Mouse (Mus musculus): Measurements from ENCODE around the gene Tns1. TPM values are rescaled to one million over a fixed set of nuclear protein-coding genes. Genes with fewer than 3 reads are reported as not detected.

The Tns1 gene
- polyA plus RNA-seq, 1 experiment from 2014 or later, result 23.1 TPM

DNA sequence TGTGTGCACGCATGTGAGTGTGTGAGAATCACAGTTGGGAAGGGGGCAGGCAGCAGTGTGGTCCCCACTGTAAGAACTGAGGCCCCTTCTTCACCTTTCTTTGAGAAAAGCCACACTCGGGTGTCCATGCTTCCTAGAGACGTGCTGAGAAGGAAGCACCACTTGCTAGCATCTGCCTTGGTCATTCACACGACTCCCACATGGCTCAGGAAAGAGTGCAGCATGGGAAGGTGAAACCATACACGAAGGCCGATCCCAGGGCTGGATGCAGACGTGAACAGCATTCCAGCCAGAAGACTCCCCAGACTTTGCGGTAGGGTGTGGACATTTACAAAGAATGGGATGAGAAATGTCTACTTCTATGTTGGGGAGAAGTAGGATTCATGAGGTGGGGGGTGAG, 212.3 kb downstream of the Tns1 start:
- Histone ChIP-seq H3K27me3 (replicated peaks) (no peaks in the 10 kb centered on the region), H3K36me3 (0 out of 2 replicates have a peak, but pooled peaks cover 6% of the 10 kb centered on the region), H3K9me3 (no peaks in the 10 kb centered on the region), H3K4me3 (replicated peaks) (no peak overlapping the region), H3K27ac (no peak overlapping the region), H3K9ac (no peak overlapping the region), H3K4me1 (replicated peaks) (peaks cover 12% of the 10 kb centered on the region; the same call in 1 of the 2 replicates), H3K4me2 (replicated peaks) (no peak overlapping the region)
- WGBS, result 77% methylated on average over 8 of the region's 8 CpGs
- ATAC-seq, result no peak

DNA sequence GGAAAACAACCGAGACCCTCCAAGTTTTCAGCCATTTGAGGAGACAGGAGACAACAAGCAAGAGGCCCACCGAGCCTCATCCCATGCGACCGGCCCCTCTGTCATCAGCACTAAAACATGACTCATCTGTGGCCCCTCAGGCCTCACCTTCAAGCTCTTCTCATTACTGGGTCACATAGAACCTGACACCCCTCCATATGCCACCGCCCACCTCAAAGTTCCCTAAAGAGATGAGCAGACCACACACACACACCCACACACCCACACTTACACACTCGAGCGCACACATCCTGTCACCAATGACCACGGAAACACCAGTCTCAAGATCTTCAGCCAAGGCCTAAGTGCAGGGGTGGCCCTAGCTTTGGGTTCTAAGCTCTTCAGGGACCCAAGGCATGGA, 213.5 kb downstream of the Tns1 start:
- Histone ChIP-seq H3K4me3 (replicated peaks) (no peak overlapping the region), H3K9me3 (no peaks in the 10 kb centered on the region), H3K9ac (no peak overlapping the region), H3K4me2 (replicated peaks) (no peak overlapping the region), H3K27ac (no peak overlapping the region), H3K36me3 (0 out of 2 replicates have a peak, but pooled peaks cover 3% of the 10 kb centered on the region), H3K4me1 (replicated peaks) (peaks cover 20% of the 10 kb centered on the region), H3K27me3 (replicated peaks) (no peaks in the 10 kb centered on the region)
- no peak for ATAC-seq
- 89% methylated on average over 8 of the region's 8 CpGs for WGBS

DNA sequence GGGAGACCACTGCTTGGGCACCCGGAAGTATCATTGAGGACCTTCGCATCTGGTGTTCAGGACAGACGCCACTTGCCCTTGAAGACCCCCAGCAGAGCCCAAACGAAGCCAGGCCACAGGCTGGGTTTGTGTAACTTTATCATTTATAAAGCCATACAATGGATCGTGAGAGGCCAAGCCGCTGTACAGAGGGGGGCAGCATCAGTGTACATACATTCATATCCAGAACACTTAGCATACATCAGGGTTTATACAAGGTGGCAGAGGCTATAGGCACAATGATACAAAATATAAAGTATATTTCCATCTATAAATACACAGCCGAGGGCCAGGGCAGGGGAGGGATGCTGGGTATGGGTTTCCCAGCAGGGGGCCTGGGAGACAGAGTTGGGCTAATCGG, 214.1 kb downstream of the Tns1 start:
- no peaks in the 10 kb centered on the region for H3K9me3 ChIP-seq
- no peak overlapping the region for H3K4me2 ChIP-seq (replicated peaks)
- peaks cover 22% of the 10 kb centered on the region for H3K4me1 ChIP-seq (replicated peaks)
- ATAC-seq, result no peak
- H3K27ac ChIP-seq, result no peak overlapping the region
- H3K36me3 ChIP-seq, result 0 out of 2 replicates have a peak, but pooled peaks cover 3% of the 10 kb centered on the region
- H3K4me3 ChIP-seq (replicated peaks), result no peak overlapping the region
- H3K27me3 ChIP-seq (replicated peaks), result no peaks in the 10 kb centered on the region
- 86% methylated on average over 8 of the region's 8 CpGs for WGBS
- H3K9ac ChIP-seq, result no peak overlapping the region

DNA sequence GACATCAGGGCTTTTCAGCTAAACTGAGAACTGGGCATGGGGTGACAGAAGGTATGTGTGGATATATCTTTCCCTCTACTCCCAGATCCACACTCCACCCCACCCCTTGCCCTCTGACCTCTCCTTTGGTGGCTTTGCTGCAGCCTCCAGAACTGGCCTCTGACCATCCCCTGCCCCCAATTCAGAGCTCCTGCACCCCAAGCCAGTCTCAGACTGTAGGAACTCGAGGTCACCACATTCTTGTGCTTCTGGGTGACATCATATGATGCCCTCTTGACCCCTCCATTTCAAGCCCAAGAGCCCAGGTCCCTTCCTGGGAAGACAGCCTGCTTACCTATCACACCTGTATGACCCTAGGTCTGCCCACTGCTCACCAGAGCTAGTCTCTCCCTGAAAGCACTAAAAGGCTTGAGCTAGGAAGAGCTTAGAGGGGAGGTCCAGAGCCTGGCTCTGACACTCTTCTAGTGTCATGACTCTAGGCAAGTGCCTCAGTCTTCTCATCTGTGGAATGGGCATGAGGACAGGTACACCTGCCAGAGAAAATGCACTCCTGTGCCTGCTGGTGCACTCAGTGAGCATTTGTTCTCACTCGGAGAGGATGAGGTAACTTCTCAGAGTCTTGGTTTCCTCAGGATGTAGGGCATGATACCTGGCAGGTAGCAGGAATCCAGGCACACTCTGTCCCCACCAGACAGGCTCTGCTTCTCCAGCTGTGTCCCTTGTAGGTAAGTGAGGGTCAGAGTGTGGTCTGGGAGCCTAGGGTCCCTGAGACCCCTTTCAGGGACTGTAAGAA, 214.9 kb downstream of the Tns1 start:
- H3K4me1 ChIP-seq (replicated peaks), result peaks cover 19% of the 10 kb centered on the region
- H3K4me3 ChIP-seq (replicated peaks), result no peak overlapping the region
- H3K4me2 ChIP-seq (replicated peaks), result no peak overlapping the region
- H3K9ac ChIP-seq, result no peak overlapping the region
- H3K27me3 ChIP-seq (replicated peaks), result no peaks in the 10 kb centered on the region
- 64% methylated on average over 2 of the region's 2 CpGs for WGBS
- H3K27ac ChIP-seq, result no peak overlapping the region
- 0 out of 2 replicates have a peak, but pooled peaks cover 3% of the 10 kb centered on the region for H3K36me3 ChIP-seq
- no peak for ATAC-seq
- H3K9me3 ChIP-seq, result no peaks in the 10 kb centered on the region

DNA sequence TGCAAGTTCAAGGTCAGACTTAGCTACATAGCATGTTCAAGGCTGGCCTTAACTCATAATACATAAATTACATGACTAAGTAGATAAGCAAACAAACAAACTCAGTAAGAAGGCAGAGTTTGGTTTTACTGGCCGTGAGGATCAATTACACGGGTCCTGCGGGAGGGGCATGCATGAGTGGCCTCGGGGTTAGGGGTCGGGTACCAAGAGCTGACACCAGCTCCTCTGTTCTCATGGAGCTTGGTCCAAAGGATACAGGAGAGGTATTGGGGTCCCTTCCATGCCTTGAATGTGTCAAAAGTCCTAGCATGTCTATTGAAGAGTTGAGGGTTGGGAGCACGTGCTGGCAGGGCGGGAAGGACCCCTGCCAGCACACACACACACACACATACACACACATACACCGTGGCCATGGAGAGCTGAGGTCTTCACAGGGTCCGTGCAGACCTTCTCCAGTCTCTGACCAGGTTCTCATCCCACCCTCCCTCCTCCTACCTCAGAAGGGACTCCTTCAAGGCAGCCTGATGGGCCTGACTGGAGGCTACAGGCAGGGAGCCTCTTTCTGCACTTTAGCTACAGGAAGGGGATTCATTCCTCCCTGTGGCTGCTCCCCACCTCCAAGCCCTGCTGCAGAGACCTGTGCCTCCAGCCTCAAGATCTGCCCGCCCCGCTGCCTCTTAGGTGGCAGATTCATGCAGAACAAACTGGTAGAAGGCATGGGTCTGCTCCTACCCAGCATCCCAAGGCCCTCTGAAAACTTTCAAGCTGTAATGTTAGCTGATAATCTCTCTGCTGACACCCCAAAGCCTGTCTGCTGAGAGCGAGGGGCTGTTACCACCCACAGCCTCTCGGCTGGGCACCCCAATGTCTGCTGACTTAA, 215.9 kb downstream of the Tns1 start:
- Histone ChIP-seq H3K36me3 (no peaks in the 10 kb centered on the region), H3K4me3 (replicated peaks) (no peak overlapping the region), H3K9me3 (no peaks in the 10 kb centered on the region), H3K27me3 (replicated peaks) (no peaks in the 10 kb centered on the region), H3K4me1 (replicated peaks) (peaks cover 11% of the 10 kb centered on the region), H3K9ac (no peak overlapping the region), H3K4me2 (replicated peaks) (no peak overlapping the region), H3K27ac (no peak overlapping the region)
- 68% methylated on average over 13 of the region's 13 CpGs for WGBS
- ATAC-seq, result no peak

DNA sequence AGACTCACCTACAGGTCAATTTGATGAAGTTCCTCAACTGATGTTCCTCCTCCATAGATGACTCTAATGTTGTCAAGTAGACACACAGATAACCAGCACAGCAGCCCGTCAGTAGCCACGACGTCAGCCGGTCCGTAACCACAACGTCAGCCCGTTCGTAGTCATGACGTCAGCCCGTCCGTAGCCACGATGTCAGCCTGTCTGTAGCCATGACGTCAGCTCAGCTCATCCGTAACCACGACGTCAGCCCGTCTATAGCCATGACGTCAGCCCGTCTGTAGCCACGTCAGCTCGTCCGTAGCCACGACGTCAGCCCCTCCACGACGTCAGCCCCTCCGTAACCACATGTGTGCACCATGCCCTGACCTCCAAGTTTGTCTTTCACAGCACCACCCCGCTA, 217.1 kb downstream of the Tns1 start:
- Histone ChIP-seq H3K9ac (no peak overlapping the region), H3K4me3 (replicated peaks) (no peak overlapping the region), H3K27ac (no peak overlapping the region), H3K9me3 (no peaks in the 10 kb centered on the region), H3K36me3 (no peaks in the 10 kb centered on the region), H3K27me3 (replicated peaks) (no peaks in the 10 kb centered on the region), H3K4me1 (replicated peaks) (peaks cover 11% of the 10 kb centered on the region), H3K4me2 (replicated peaks) (no peak overlapping the region)
- 95% methylated on average over 28 of the region's 28 CpGs for WGBS
- no peak for ATAC-seq

DNA sequence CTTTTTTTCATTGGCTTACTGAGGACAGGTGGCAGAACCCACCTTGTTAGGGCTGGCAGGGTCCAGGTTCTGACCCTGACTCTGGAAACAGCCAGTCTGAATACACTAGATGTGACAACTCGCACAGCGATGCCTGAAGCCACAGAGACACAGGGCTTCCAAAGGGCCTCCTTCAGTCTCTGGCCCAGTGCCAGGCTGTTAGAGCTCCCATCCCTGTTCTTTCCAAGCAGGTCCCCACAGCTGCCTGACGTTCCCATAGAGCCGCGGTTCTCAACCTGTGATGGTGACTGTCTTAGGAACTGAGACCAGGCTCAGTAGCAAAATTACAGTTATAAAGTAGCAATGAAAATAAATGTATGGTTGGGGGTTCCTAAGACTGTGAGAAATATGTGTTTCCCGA, 217.9 kb downstream of the Tns1 start:
- WGBS, result 52% methylated on average over 6 of the region's 6 CpGs
- no peak for ATAC-seq
- H3K9me3 ChIP-seq, result no peaks in the 10 kb centered on the region
- 0 out of 2 replicates have a peak overlapping the region, but pooled peaks have one; percentile 36 for H3K27ac ChIP-seq
- no peak overlapping the region for H3K4me2 ChIP-seq (replicated peaks)
- peaks cover 17% of the 10 kb centered on the region for H3K4me1 ChIP-seq (replicated peaks)
- no peak overlapping the region for H3K9ac ChIP-seq
- H3K4me3 ChIP-seq (replicated peaks), result no peak overlapping the region
- H3K36me3 ChIP-seq, result no peaks in the 10 kb centered on the region
- no peaks in the 10 kb centered on the region for H3K27me3 ChIP-seq (replicated peaks)

DNA sequence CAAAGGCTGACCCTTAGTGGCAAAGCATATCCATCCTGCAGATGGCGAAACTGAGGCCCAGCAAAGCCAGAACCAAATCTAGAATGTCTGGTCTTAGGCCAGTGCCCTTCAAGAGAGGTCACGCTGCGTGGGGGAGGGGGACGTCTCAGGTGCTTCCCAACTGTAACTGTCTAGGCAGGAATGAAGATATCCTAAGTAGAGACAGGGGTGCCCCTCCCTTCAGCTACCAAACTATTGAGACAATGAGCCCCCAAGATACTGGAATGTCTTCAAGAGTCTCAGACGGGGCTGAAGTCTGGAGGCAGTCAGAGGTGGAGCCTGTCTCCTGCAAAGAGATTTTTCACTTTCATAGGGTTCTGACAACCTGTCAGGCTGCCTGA, 218.4 kb downstream of the Tns1 start:
- Histone ChIP-seq H3K4me1 (replicated peaks) (peaks cover 17% of the 10 kb centered on the region), H3K36me3 (no peaks in the 10 kb centered on the region), H3K9ac (no peak overlapping the region), H3K4me2 (replicated peaks) (no peak overlapping the region), H3K9me3 (no peaks in the 10 kb centered on the region), H3K4me3 (replicated peaks) (no peak overlapping the region), H3K27ac (no peak overlapping the region), H3K27me3 (replicated peaks) (no peaks in the 10 kb centered on the region)
- WGBS, result 67% methylated on average over 5 of the region's 5 CpGs
- no peak for ATAC-seq

DNA sequence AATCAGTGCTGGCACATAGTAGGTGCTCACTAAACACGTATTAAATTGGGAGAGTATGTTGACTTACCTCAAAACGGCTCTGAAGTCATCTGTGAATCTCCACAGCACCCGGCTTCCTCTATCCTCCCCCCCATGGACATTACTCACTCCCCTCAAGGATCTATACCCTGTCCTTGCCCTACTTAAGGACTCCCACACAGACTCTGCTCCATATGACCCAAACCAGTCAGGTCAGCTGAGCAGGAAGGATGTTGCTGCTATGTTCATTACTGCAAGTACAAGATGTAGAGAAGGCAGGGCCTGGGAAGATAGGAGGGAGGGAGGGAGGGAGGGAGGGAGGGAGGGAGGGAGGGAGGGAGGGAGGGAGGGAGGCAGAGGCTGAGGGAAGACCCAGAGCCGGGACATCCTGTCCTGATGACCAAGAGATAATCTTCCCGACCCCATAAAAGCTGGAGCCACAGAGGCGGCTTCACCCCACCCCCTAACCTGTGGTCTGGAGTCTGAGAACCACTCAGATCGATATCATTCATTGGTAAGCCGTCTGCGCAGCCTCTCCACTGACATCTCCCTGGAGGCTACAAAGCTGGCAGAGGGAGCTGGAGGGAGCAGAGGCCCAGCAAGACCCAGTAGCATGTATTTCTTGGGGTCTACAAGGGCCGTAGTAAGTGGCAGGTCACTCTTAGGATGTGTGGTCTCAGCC, 219.0 kb downstream of the Tns1 start:
- Histone ChIP-seq H3K36me3 (no peaks in the 10 kb centered on the region), H3K9me3 (no peaks in the 10 kb centered on the region), H3K9ac (no peak overlapping the region), H3K4me1 (replicated peaks) (peaks cover 17% of the 10 kb centered on the region), H3K4me3 (replicated peaks) (no peak overlapping the region), H3K4me2 (replicated peaks) (no peak overlapping the region), H3K27ac (no peak overlapping the region), H3K27me3 (replicated peaks) (no peaks in the 10 kb centered on the region)
- ATAC-seq, result no peak
- 44% methylated on average over 10 of the region's 10 CpGs for WGBS

DNA sequence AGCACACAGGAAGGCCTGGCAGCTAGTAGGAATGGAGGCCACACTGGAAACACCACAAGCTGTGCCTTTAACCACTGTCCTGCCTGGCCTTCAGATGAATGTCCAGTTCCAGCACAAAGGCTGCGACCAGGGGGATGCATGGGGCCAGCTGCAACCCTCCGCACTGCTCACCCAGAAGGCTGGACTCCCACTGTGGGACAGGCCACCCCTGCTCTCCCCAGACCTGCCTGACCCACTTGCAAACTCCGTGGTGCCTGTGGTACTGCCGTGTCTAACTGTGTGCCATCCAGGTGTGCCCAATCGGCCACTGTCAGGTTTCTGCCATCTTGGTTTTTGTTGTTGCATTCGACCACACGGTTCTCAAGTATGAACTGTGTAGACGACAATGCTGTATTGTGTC, 219.6 kb downstream of the Tns1 start:
- no peak overlapping the region for H3K4me2 ChIP-seq (replicated peaks)
- H3K9me3 ChIP-seq, result no peaks in the 10 kb centered on the region
- H3K9ac ChIP-seq, result no peak overlapping the region
- no peaks in the 10 kb centered on the region for H3K36me3 ChIP-seq
- H3K27ac ChIP-seq, result no peak overlapping the region
- no peaks in the 10 kb centered on the region for H3K27me3 ChIP-seq (replicated peaks)
- no peak overlapping the region for H3K4me3 ChIP-seq (replicated peaks)
- WGBS, result 88% methylated on average over 8 of the region's 8 CpGs
- peaks cover 17% of the 10 kb centered on the region for H3K4me1 ChIP-seq (replicated peaks)
- no peak for ATAC-seq

DNA sequence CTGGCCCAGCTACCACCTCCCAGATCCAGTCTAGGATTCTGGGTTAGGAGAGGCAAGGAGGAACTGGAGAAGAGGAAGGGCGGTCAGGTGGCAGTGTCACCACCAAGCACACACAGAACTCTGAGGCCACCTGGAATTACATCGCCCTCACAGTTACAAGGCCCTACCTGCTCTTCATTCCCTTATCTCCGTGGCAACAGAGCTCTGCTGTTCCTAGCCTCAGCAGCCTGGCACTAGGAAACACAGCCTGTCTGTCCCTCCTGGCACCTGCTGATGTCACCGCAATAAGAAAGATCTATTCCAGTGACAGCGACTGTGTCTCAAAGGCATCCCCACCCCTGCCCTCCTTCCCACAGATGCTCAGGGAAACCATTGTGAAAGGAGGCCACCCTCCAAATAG, 221.2 kb downstream of the Tns1 start:
- H3K9ac ChIP-seq, result no peak overlapping the region
- no peaks in the 10 kb centered on the region for H3K9me3 ChIP-seq
- 84% methylated on average over 5 of the region's 5 CpGs for WGBS
- no peak overlapping the region for H3K4me2 ChIP-seq (replicated peaks)
- no peak overlapping the region for H3K27ac ChIP-seq
- no peaks in the 10 kb centered on the region for H3K36me3 ChIP-seq
- H3K27me3 ChIP-seq (replicated peaks), result no peaks in the 10 kb centered on the region
- H3K4me1 ChIP-seq (replicated peaks), result peaks cover 17% of the 10 kb centered on the region
- 0 out of 2 replicates have a peak, but pooled peaks have one; percentile 5 for ATAC-seq
- no peak overlapping the region for H3K4me3 ChIP-seq (replicated peaks)
